Mouse (Mus musculus): ENCODE measurements at regions not wholly inside any gene's neighbourhood (a gene's known extent, or its start where the extent isn't known, plus 50 kb on each side); places are given as distances from the start of the nearest gene placed in this dataset.

- Histone ChIP-seq H3K9me3 (no peaks in the 10 kb centered on the region), H3K4me3 (no peak overlapping the region), H3K27me3 (replicated peaks) (peaks cover 16% of the 10 kb centered on the region), H3K36me3 (replicated peaks) (no peaks in the 10 kb centered on the region), H3K4me2 (peak overlapping the region; percentile 63), H3K27ac (no peak overlapping the region), H3K9ac (no peak overlapping the region), H3K4me1 (peaks cover 14% of the 10 kb centered on the region)
- 12% methylated on average over 9 of the region's 9 CpGs for WGBS
- no peak for ATAC-seq (replicated peaks)
Observed at GRCm38 (mm10) chr10:117571891-117572573, 57.3 kb upstream of the Cpm start.

DNA sequence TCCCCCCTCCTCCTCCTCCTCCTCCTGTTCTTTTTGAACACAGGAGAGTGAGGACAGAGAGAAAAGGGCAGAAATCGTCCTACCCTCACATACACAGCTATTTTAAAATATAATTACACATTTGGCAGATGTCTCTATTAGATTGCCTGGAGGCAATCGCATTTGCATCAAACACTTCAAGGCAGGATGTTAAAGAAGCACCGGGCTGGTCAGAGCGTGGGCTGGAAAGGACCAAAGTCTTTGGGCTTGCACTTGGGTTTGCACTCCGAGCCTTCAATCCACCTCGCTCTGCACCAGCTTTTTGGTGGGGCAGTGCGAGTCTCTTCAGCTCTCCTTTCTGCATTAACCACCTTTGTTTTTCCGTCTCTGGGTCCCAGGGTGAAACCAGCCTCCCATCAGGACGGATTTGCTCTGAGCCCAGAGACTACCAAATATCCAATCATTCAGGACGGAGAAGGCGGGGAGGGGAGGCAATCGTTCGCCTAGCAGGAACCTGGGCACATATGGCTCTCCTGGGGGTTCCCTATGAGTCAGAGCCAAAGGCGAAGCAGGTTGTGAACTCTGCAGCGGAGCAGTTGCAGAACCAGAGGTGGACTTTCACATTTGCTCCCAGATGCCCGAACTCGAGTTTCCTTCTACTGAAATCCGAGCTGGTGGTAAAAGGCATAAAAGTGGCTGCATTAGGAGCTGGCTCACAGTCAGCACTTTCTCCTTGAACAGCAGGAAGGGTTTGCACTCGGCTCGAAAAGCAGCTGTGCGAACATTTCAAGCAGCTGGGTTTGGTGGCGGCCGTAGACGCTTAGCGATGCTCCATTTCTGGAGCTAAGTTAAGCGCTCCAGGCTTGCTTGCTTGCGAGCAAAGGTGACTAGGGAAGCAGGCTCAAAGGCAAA lies 58.1 kb upstream of the Cpm start:
- H3K36me3 ChIP-seq (replicated peaks), result no peaks in the 10 kb centered on the region
- H3K4me1 ChIP-seq, result peaks cover 14% of the 10 kb centered on the region
- peak overlapping the region; percentile 63 for H3K4me2 ChIP-seq
- H3K9ac ChIP-seq, result peak overlapping the region; percentile 9
- H3K27ac ChIP-seq, result no peak overlapping the region
- H3K27me3 ChIP-seq (replicated peaks), result peaks cover 16% of the 10 kb centered on the region
- under 1% methylated on average over 27 of the region's 27 CpGs for WGBS
- H3K9me3 ChIP-seq, result no peaks in the 10 kb centered on the region
- ATAC-seq (replicated peaks), result no peak
- peak overlapping the region; percentile 27 for H3K4me3 ChIP-seq

DNA sequence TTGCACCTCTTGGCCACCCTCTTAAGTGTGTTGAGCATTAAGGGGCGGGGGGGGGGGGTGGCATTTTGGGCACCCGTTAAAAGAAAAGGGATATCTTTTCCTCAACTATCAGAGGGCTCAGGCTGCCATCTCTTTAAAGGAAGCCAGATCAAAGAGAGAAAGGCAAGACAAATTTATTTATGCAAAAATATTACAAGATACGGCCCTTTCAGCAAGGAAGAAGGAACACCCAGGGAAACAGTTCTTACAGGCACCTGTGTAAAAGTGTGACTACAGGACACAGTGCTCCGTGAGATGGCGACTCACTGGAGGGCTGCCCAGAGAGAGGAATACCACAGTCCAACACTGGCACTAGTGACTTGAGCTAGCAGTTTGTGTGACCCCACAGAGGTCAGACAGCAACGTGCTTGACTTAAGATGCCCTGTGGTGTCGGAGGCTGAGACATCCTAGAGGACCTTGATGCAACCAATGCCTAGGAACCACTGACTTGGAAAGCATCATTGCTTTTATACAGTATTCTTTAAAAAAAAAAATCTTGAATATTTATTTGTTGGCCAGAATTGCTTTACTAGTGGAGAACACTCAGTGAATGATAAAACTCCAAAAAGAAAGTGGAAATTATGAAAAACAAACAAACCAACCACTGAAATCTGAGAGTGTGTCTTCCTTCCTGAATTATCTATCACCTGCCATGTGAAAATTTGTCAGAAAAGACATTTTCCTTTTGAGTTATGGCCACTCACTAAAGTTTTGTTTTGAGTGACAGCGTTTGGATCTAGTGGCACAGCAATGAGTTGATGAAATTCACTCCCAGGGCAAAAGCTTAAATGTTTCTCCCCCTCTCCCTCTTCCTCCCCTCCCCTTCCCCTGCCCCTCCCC lies 59.0 kb upstream of the Cpm start:
- H3K4me3 ChIP-seq, result no peak overlapping the region
- no peak overlapping the region for H3K9ac ChIP-seq
- peak overlapping the region; percentile 63 for H3K4me2 ChIP-seq
- peaks cover 16% of the 10 kb centered on the region for H3K27me3 ChIP-seq (replicated peaks)
- ATAC-seq (replicated peaks), result no peak
- no peaks in the 10 kb centered on the region for H3K36me3 ChIP-seq (replicated peaks)
- peaks cover 14% of the 10 kb centered on the region for H3K4me1 ChIP-seq
- no peak overlapping the region for H3K27ac ChIP-seq
- 52% methylated on average over 8 of the region's 8 CpGs for WGBS
- H3K9me3 ChIP-seq, result no peaks in the 10 kb centered on the region

DNA sequence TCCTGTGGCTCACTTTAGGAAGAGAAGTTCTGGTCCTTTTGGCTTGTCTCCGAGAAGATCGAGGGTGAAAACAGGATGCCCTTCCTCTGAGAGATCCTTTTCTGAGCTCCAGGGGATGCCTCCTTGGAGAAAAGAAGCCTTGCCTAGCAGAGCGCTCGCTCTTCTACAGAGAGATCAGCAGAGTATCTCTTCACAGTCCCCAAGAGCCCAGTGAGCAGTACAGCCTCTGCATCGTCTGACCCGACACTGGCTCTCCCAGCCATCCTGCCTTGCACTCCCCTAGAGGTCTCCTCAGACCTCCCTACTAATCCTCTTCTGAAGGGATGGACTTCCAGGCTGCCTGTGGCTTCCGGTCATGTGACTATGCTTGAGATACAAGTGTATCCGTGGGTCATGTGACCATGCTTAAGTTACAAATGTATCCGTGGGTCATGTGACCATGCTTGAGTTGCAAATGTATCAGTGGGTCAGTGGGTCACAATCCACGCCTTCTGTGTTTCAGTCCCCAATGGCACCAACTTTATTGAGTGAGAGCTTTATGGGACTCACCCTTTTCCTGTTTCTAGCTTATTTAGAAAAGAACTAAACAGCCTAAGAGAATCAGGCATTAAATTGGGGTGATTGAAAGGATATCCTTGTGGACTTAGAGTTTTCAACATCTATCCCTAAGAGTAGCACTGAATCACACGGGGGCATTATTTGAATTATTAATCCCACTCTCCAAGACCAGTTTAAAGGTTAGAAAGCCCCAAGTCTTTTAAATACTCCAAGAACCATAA lies 59.8 kb upstream of the Cpm start:
- no peak overlapping the region for H3K27ac ChIP-seq
- peaks cover 16% of the 10 kb centered on the region for H3K27me3 ChIP-seq (replicated peaks)
- H3K36me3 ChIP-seq (replicated peaks), result no peaks in the 10 kb centered on the region
- no peak for ATAC-seq (replicated peaks)
- H3K4me1 ChIP-seq, result peaks cover 14% of the 10 kb centered on the region
- H3K9me3 ChIP-seq, result no peaks in the 10 kb centered on the region
- WGBS, result 76% methylated on average over 11 of the region's 11 CpGs
- H3K4me3 ChIP-seq, result no peak overlapping the region
- H3K4me2 ChIP-seq, result no peak overlapping the region
- H3K9ac ChIP-seq, result no peak overlapping the region

- WGBS, result 96% methylated on average over 13 of the region's 13 CpGs
- Histone ChIP-seq H3K9ac (no peak overlapping the region), H3K27ac (no peak overlapping the region), H3K9me3 (no peaks in the 10 kb centered on the region), H3K4me3 (no peak overlapping the region), H3K27me3 (replicated peaks) (peaks cover 16% of the 10 kb centered on the region), H3K4me1 (peaks cover 14% of the 10 kb centered on the region), H3K36me3 (replicated peaks) (no peaks in the 10 kb centered on the region), H3K4me2 (no peak overlapping the region)
- ATAC-seq (replicated peaks), result no peak
Observed at GRCm38 (mm10) chr10:117568472-117569300, 60.6 kb upstream of the Cpm start.

- Histone ChIP-seq H3K36me3 (replicated peaks) (no peaks in the 10 kb centered on the region), H3K9me3 (no peaks in the 10 kb centered on the region), H3K9ac (no peak overlapping the region), H3K27me3 (replicated peaks) (peaks cover 15% of the 10 kb centered on the region), H3K4me3 (no peak overlapping the region), H3K4me1 (peaks cover 14% of the 10 kb centered on the region), H3K27ac (no peak overlapping the region), H3K4me2 (no peak overlapping the region)
- 92% methylated on average over 3 of the region's 3 CpGs for WGBS
- ATAC-seq (replicated peaks), result no peak
Observed at GRCm38 (mm10) chr10:117568138-117568387, 61.2 kb upstream of the Cpm start.

- Histone ChIP-seq H3K4me2 (no peak overlapping the region), H3K4me3 (no peak overlapping the region), H3K9ac (no peak overlapping the region), H3K9me3 (no peaks in the 10 kb centered on the region), H3K27me3 (replicated peaks) (peaks cover 10% of the 10 kb centered on the region), H3K4me1 (peaks cover 14% of the 10 kb centered on the region), H3K27ac (no peak overlapping the region), H3K36me3 (replicated peaks) (no peaks in the 10 kb centered on the region)
- 89% methylated on average over 8 of the region's 8 CpGs for WGBS
- no peak for ATAC-seq (replicated peaks)
Observed at GRCm38 (mm10) chr10:117567379-117568137, 61.7 kb upstream of the Cpm start.

DNA sequence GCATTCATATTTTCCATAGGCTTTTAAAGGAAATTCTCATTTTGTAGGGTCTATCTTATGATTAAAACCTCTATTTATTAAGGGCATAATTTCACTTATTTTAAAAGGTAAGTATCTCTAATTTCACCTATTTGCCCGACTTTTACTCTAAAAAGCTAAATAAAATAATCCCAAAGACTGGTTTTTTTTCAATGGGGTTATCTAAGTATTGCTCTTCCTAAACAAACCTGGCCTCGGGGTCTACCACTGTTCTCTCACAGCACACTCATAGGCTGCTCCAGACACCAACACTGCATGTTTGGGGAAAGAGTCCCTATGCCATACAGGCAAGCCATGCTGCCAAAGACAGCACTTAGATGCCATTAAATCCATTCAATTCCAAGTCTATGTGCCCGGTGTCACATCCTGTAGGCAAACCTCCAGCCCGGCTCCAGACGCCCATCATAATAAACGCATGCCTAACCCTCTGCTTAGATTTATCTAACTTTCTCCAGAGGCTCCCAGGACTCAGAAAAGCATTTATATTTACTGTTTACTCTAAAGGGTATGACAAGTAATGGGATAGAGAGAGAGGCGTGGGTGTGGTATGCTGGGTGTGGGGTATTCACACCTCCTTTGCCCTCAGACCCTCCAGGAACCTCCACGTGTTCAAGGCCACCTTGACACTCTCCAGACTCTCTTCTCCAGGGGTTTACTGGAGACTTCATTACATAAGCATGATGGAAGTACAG lies 62.5 kb upstream of the Cpm start:
- H3K36me3 ChIP-seq (replicated peaks), result no peaks in the 10 kb centered on the region
- ATAC-seq (replicated peaks), result no peak
- peaks cover 11% of the 10 kb centered on the region for H3K4me1 ChIP-seq

GRCm38 (mm10) chr10:117566204-117566603 lies 63.1 kb upstream of the Cpm start:
- Histone ChIP-seq H3K9ac (no peak overlapping the region), H3K4me3 (no peak overlapping the region), H3K36me3 (replicated peaks) (no peaks in the 10 kb centered on the region), H3K4me2 (no peak overlapping the region), H3K9me3 (no peaks in the 10 kb centered on the region), H3K27ac (no peak overlapping the region), H3K27me3 (replicated peaks) (0 out of 2 replicates have a peak, but pooled peaks cover 2% of the 10 kb centered on the region), H3K4me1 (peaks cover 5% of the 10 kb centered on the region)
- no peak for ATAC-seq (replicated peaks)
- WGBS, result 81% methylated on average over 3 of the region's 3 CpGs

More for the DNA sequence above, 62.5 kb upstream of the Cpm start:
- no peak overlapping the region for H3K4me3 ChIP-seq
- no peaks in the 10 kb centered on the region for H3K9me3 ChIP-seq
- WGBS, result 92% methylated on average over 8 of the region's 8 CpGs
- 0 out of 2 replicates have a peak, but pooled peaks cover 3% of the 10 kb centered on the region for H3K27me3 ChIP-seq (replicated peaks)
- H3K27ac ChIP-seq, result no peak overlapping the region
- H3K9ac ChIP-seq, result no peak overlapping the region
- no peak overlapping the region for H3K4me2 ChIP-seq

- no peak overlapping the region for H3K27ac ChIP-seq
- 0 out of 2 replicates have a peak, but pooled peaks cover 2% of the 10 kb centered on the region for H3K27me3 ChIP-seq (replicated peaks)
- H3K4me2 ChIP-seq, result no peak overlapping the region
- H3K4me3 ChIP-seq, result no peak overlapping the region
- no peaks in the 10 kb centered on the region for H3K9me3 ChIP-seq
- no peak for ATAC-seq (replicated peaks)
- H3K9ac ChIP-seq, result no peak overlapping the region
- no peaks in the 10 kb centered on the region for H3K4me1 ChIP-seq
- 90% methylated on average over 4 of the region's 4 CpGs for whole genome bisulfite sequencing
- no peaks in the 10 kb centered on the region for H3K36me3 ChIP-seq (replicated peaks)
Observed at GRCm38 (mm10) chr10:117565529-117566086, 63.7 kb upstream of the Cpm start.

Measured in midbrain, embryonic 15.5 days (tissue).